Mouse (Mus musculus) testis, adult 2 months (tissue): ENCODE results near the gene Gm49395.

Experiments used
- CTCF ChIP-seq: fragments of 200-500 bp; IDR thresholded peaks from 2 replicates; pipeline ENCODE4 v1.5.1; 2012; ENCODE audit warnings: low read depth, mild to moderate bottlenecking, inconsistent platforms, low read length, moderate library complexity; ENCODE audit not compliant: control insufficient read depth, insufficient read depth, insufficient replicate concordance
- POLR2A ChIP-seq: fragments of 200-500 bp; IDR thresholded peaks from 2 replicates; pipeline ENCODE4 v1.6.1; 2012; ENCODE audit warnings: low read depth, mild to moderate bottlenecking, inconsistent platforms, low read length, moderate library complexity; ENCODE audit not compliant: control insufficient read depth

- TF ChIP-seq POLR2A (no peak), CTCF (no peak)
These were observed 16.5 kb upstream of the Gm49395 start for GRCm38 (mm10) chr13:115118195-115118594.
